Mouse (Mus musculus): Measurements from ENCODE around the gene Anp32a.

Anp32a gene

GRCm38 (mm10) chr9:62341123-62341486 lies at the start of gene Anp32a:
Anp32a (plus strand) TSS chr9:62341293.
- DNase-seq, result peak; percentile 99

GRCm38 (mm10) chr9:62295006-62295698 lies 45.9 kb upstream of the Anp32a start:
- peak; percentile 91 for DNase-seq

DNA sequence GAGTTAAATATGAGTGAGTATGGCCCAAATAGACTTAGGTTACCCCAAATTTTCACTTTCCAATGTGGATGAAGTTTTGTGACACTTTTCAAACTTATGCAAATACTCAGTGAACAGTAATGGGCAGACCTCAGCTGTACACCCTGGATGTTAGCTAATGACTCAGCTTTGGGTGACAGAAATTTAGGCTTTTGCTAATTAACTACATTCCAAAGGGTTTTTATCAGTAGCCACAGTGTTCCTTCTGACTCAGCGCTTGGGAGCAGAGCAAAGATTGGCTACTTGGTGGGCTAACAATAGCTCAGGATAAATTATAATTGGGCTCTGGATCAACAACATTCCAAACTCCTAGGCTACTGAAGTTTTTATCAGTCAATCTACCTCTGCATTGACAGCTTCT lies 44.2 kb upstream of the Anp32a start:
- DNase-seq, result no peak

GRCm38 (mm10) chr9:62315556-62315955 lies 25.5 kb upstream of the Anp32a start:
- no peak for DNase-seq

- no peak for DNase-seq
Observed at GRCm38 (mm10) chr9:62318729-62319128, 22.4 kb upstream of the Anp32a start.

- DNase-seq, result no peak
Observed at GRCm38 (mm10) chr9:62323816-62324215, 17.3 kb upstream of the Anp32a start.

- no peak for DNase-seq
Observed at GRCm38 (mm10) chr9:62325965-62326364, 15.1 kb upstream of the Anp32a start.

GRCm38 (mm10) chr9:62334298-62334825 lies 6.7 kb upstream of the Anp32a start:
- peak; percentile 28 for DNase-seq

GRCm38 (mm10) chr9:62335396-62335795 lies 5.7 kb upstream of the Anp32a start:
- peak; percentile 21 for DNase-seq

- DNase-seq, result no peak
Observed at GRCm38 (mm10) chr9:62337924-62338635, 3.0 kb upstream of the Anp32a start.

GRCm38 (mm10) chr9:62338636-62339191 lies 2.4 kb upstream of the Anp32a start:
- DNase-seq, result no peak

GRCm38 (mm10) chr9:62340301-62341122 lies 581 bp upstream of the Anp32a start:
- no peak for DNase-seq

DNA sequence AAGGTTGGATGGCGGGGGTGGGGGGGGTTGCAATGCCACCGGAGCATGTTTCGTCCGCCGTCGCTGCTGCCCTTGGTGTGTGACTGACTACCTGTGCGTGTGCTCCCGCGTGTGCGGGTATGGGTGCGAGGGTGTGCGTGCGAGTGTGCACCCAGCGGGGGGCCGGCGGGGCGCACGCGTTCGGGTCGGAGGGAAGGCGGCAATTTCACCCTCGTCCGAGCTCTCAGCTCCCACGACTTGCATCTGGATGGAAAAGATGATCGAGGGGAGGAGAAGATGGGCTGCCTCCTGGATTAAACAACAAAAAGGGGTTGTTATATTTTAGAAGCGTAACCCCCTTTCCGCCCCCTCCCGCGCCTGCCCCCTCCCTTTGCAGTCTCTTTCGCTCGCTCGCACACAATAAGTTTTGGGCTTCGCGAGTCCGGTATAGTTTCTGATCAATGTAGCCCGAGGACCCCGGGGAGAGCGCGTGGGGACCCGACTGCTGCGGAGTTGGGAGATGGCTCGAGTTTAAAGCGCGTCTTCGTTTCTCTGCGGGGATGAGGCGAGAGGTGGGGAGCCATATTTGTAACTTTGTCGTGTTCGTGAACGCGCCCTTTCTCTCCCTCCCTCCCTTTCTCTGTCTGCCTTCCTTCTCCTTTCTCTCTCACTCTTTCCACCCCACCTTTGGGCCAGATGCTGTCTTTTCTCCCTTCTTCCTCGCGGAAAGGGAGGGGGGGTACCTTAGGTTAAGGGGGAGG lies 778 bp downstream of the Anp32a start:
- DNase-seq, result peak; percentile 71

DNA sequence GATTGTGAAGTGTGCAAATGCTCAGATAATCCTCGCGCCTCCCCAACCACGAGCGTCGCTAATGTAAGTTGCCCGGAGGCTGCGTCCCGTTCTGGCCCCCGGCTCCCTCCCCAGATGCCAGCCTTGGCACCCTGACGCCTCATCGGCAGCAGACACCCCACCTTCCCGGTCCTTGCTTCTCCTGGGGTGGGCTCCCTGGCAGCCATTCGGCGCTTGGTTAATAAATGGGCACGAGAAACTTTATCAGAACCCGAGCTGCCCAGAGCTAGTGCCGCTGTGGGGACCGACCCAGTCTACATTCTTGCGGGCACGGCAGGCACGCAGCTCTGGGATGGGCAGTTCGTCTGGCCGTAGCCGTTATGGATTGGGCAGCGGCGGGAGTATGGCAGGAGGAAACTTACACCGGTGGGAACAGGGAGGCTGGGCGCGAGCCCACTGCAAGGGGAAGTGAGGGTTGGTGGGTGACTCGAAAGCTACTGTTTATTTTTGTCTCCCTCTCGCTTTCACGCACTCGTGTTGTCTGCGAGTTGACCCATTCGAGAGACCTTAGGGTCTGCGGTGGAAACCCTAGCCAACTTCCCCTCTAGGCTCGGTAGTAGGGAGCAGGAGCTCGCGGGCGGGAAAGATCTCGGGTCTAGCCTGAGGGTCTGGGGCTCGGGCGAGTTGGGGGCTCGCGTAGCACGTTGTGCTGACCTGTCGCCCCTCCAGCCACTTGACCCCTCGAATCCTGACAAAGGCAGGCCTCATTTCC lies 1.5 kb downstream of the Anp32a start:
- DNase-seq, result peak; percentile 68

DNA sequence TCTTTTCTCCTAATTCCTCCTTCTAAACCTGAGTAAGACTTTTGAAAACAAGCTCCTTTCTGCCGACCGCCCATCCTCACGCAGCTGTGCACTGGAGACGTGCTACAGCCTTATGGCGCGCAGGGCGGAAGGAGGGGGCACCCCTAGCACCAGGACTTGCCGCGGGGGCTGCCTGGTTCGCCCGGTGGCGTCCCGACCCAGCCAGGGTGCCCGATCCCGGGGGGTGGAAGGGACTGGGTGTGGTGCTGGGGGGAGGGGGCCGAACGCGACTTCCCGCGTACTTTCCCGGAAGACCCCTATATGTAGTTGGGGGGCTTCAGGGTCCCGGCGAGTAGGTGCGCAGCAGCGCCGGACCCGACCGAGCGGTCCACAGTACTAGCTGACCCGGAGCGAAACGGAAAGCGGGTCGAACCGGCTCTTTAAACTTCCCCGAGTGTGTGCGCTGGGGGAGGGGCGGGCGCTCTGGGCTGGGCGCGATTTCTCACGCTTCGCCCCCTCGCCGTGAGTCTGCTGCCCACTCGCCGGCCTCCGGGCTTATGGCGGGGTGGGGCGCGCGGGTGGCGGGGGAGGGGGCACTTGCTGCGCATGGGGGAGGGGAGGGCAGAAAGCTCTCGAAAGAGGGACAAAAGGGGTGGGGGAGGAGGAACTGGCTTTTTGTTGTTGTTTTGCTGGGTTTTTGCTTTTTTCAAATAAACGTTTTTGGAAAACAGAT lies 2.3 kb downstream of the Anp32a start:
- peak; percentile 85 for DNase-seq

- peak; percentile 83 for DNase-seq
Observed at GRCm38 (mm10) chr9:62343904-62344491, 2.9 kb downstream of the Anp32a start.

DNA sequence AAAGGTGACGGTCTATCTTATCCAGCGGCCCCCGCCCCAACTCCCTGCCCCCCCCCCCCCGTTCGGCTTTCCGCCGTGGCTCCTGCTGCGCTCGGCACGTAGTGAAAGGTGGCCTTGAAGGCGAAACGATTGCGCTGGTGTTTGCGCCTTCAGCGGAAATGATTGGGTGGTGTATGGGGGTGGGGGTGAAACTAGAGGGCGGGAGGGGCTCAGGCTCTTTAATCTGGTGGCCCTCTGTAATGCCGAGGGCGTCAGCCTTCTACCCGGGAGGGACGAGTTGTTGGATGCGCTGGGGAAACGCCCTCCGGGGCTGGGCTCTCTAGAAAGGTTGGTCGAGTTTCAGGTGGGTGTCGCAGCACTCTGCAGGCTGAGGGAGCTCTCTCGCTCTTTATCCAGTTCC lies 3.5 kb downstream of the Anp32a start:
- peak; percentile 75 for DNase-seq

DNA sequence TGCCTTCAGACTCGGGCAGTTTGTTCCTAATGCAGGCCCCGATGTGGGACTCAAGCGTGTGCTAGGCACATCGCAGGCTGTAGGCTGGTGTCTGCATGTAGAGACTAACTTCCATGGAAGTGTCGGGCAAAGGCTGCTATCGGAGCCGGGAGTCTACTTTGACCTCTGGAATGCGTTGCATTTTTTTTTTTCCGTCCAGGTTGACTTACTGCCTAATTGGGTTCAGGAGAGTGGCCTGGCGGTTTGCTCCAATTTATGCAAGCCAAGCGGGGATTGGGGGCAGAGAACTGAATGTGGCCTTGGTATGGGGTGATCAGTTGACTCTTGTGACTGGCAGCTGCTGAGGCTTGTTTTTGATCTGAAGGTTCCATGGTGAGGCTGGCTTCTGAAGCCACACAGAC lies 4.0 kb downstream of the Anp32a start:
- DNase-seq, result peak; percentile 47

DNA sequence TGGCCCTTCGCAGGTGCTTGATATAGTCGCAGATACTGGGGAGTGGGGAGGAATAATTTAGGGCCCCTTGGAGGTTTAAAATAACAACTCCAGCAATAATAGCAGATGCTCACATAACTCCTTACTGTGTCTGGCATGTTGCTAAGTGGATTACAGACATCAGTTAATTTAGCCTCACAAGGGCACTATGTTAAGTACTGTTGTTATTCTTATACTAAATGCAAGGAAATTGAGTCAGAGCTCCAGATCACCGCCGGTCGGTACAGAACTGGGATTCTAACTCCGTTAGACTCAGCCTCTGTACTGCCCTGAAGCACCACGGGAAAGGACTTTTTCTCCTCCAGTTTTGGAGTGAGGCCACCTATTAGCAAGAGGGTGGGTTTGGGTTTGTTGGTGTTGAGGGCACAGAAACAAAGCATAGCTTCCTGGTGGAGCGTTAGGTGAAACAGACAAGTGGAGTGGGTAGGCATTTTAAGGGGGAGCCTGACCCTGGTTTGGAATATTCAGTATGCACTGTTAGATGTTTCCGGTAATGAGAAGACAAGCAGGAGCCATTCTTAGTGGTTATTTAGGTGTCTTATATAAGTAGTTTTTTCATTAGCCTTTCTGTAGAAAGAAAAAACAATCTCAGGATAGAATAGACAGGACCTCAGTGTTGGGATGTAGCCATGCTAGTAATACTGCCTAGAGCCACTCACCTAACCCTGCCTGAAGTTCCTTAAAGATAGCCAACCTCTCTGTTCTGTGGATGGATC lies 4.7 kb downstream of the Anp32a start:
- DNase-seq, result no peak

GRCm38 (mm10) chr9:62346388-62346679 lies 5.2 kb downstream of the Anp32a start:
- no peak for DNase-seq
